Mouse (Mus musculus): ENCODE measurements around the gene Gm45194. TPM values are rescaled to one million over a fixed set of nuclear protein-coding genes. Genes with fewer than 3 reads are reported as not detected.

Gene Gm45194
- polyA plus RNA-seq, 1 experiment = not detected

DNA sequence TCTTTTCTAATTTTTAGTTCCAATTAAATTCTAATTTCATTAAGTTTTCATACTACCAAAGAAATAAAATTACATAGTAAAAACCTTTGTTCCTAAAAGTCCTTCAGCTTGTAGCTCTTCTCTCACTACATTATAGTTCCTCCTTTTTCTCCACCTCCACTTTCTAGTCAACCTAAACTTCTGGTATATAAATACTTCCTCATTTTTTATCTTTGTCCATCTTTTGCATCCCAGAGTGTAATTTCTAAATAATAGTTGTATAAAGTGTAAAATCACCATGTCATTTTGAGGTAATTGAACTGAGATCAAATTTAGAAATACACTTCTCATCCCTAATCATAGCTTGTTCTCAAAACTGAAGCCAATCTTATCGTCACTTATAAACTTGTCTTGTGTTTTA is 351.7 kb downstream of the Gm45194 start:
- TF ChIP-seq CTCF (IDR thresholded peaks at IDR 0.05; ENCODE audit: insufficient read depth, low read length) = no peak
- no peak overlapping the region for H3K4me3 ChIP-seq (replicated peaks; ENCODE audit: extremely low read depth, low read depth, low read length)
- H3K4me1 ChIP-seq (ENCODE audit: control insufficient read depth, insufficient read depth, low read length) = no peaks in the 10 kb centered on the region
- DNase-seq = no peak
- WGBS = 64% methylated on average over 1 of the region's 1 CpGs

DNA sequence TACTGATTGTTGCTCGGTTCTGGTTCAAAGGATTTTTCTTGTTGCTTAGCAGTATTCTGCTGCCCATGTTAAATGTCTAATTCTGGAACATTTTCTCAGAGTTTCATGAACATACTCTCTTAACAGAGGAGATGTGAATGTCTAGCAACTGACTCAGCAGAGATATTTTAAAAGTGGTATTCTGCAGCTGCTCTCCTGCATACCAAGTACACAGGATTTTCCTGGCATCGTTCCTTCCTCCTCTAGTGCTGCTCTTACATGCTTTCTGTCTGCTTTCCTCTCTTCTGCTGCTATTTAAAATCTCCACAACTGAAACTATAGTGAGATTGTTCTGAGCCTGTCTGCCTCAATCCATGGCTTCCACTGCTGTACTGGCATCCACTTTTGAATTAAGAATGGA is 364.3 kb downstream of the Gm45194 start:
- Histone ChIP-seq H3K4me1 (ENCODE audit: control insufficient read depth, insufficient read depth, low read length) (no peaks in the 10 kb centered on the region), H3K4me3 (replicated peaks; ENCODE audit: extremely low read depth, low read depth, low read length) (no peak overlapping the region)
- no peak for DNase-seq
- 59% methylated on average over 2 of the region's 2 CpGs for WGBS
- TF ChIP-seq CTCF (IDR thresholded peaks at IDR 0.05; ENCODE audit: insufficient read depth, low read length) = no peak
- TF ChIP-seq POLR2A (IDR thresholded peaks at IDR 0.05; ENCODE audit: borderline replicate concordance, extremely low read depth, low read depth, low read length) = no peak

DNA sequence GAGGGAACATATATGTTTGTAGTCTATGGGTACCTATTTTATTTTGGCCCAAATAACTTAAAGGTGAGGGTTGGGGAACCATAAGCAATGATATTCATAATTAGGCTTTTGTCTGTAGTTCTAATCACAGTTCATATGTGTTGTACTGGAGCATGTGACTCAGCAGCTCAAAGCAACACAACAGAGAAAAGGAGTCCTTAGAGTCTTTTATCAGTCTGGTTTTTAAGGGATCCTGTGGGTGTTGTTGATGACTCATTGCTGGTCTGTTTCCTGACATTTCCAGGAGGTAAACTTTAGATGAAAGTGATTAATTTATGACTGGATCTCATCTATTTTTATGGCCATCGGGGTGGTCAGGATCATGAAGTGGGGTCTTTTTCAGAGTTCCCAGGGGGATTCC is 382.4 kb downstream of the Gm45194 start:
- TF ChIP-seq POLR2A (IDR thresholded peaks at IDR 0.05; ENCODE audit: borderline replicate concordance, extremely low read depth, low read depth, low read length) = no peak
- no peak for TF ChIP-seq CTCF (IDR thresholded peaks at IDR 0.05; ENCODE audit: insufficient read depth, low read length)
- Histone ChIP-seq H3K4me3 (replicated peaks; ENCODE audit: extremely low read depth, low read depth, low read length) (no peak overlapping the region), H3K4me1 (ENCODE audit: control insufficient read depth, insufficient read depth, low read length) (no peaks in the 10 kb centered on the region)
- 68% methylated on average over 1 of the region's 1 CpGs for WGBS
- DNase-seq = no peak

Other genes starting within 250 kb of the Gm45194 start
- gene Hdx, start 194.3 kb upstream of the Gm45194 start, polyA plus RNA-seq (2012; rRNA removed) = 0.28 and 0.58 TPM in 2 replicates
- not detected in 2 replicates for gene Tex16, start 119.6 kb downstream of the Gm45194 start, polyA plus RNA-seq (2012; rRNA removed)

Measured in lung, adult 2 months (tissue).